Mouse (Mus musculus) liver, embryonic 14.5 days (tissue): ENCODE data around the gene Krt78.

Experiments
- CTCF ChIP-seq: IDR thresholded peaks from 2 replicates; pipeline ENCODE4 v1.5.1; 2016; ENCODE audit warnings: antibody characterized with exemption, low read depth, control low read depth
- EP300 ChIP-seq: IDR thresholded peaks from 2 replicates; pipeline ENCODE4 v1.6.1; 2016; ENCODE audit warnings: antibody characterized with exemption, low read depth

DNA sequence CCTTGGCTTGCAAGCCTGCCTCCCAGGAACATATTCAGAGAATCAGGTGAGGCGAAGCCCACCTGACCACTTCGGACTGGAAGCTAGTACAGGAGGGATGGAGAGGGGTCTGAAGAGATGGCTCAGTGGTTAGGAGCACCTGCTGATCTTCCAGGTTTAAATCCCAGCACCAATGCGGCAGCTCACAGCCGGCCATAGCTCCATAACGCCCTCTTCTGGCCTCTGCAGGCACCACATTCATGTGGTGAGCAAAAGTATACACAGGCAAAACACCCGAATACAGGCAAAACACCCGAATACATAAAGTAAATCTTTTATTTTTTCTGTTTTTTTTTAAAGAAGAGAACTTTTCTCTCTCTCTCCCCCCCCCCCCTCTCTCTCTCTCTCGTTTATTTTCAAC lies 34.6 kb upstream of the Krt78 start:
- TF ChIP-seq CTCF (peak; percentile 33; the same call in 1 of the 2 replicates), EP300 (no peak)
